Mouse (Mus musculus) limb, embryonic 12.5 days (tissue): ENCODE results near the gene Syne2. TPM values are rescaled to one million over a fixed set of nuclear protein-coding genes. Genes with fewer than 3 reads are reported as not detected.
A peak's percentile ranks its signal among the peaks of the same experiment; 100 is the strongest.

Experiments
- ATAC-seq: fragments of 200-750 bp; cut with Nextera tagmentation; 2 replicates; pipeline ENCODE4 v1.8.0; 2017; ENCODE audit warnings: low read depth, moderate TSS enrichment; ENCODE audit not compliant: insufficient number of reproducible peaks, insufficient read depth, low FRiP score, low TSS enrichment
- H3K27ac ChIP-seq: fragments of 300-500 bp; sonication (generic); 2 replicates; pipeline ENCODE4 v1.5.1; 2016; ENCODE audit warnings: mild to moderate bottlenecking, moderate library complexity
- H3K27me3 ChIP-seq: fragments of 300-500 bp; sonication (generic); 2 replicates; pipeline ENCODE4 v1.6.1; 2016; ENCODE audit warnings: mild to moderate bottlenecking, moderate library complexity
- H3K36me3 ChIP-seq: fragments of 300-500 bp; sonication (generic); 2 replicates; pipeline ENCODE4 v1.6.1; 2016; ENCODE audit warnings: mild to moderate bottlenecking, moderate library complexity
- H3K4me1 ChIP-seq: fragments of 300-500 bp; sonication (generic); replicated peaks from 2 replicates; pipeline ENCODE4 v1.6.1; 2016
- H3K4me2 ChIP-seq: fragments of 300-500 bp; sonication (generic); 2 replicates; pipeline ENCODE4 v1.6.1; 2016; ENCODE audit warnings: mild to moderate bottlenecking, moderate library complexity
- H3K4me3 ChIP-seq: fragments of 300-500 bp; sonication (generic); replicated peaks from 2 replicates; pipeline ENCODE4 v1.5.1; 2016; ENCODE audit warnings: mild to moderate bottlenecking
- H3K9ac ChIP-seq: fragments of 300-500 bp; sonication (generic); replicated peaks from 2 replicates; pipeline ENCODE4 v1.6.1; 2016; ENCODE audit warnings: mild to moderate bottlenecking, moderate library complexity
- H3K9me3 ChIP-seq: fragments of 300-500 bp; sonication (generic); 2 replicates; pipeline ENCODE4 v1.6.1; 2016; ENCODE audit warnings: mild to moderate bottlenecking, moderate library complexity
- WGBS: fragments of 180-500 bp; shearing (Covaris S2); methylation state at CpG from one replicate; pipeline ENCODE4 v1.1.7; 2016; 5-methylcytosine and 5-hydroxymethylcytosine counted together
- polyA plus RNA-seq: library from polyadenylated mRNA; unstranded; fragments of >200 nt; fragmentation: Nextera tagmentation; extraction: Ambion mirVana; gene quantifications from 2 replicates; pipeline ENCODE4 v1.2.1, GENCODE M21; 2016

Syne2 gene
- polyA plus RNA-seq, 1 experiment from 2014 or later, result 119 TPM

DNA sequence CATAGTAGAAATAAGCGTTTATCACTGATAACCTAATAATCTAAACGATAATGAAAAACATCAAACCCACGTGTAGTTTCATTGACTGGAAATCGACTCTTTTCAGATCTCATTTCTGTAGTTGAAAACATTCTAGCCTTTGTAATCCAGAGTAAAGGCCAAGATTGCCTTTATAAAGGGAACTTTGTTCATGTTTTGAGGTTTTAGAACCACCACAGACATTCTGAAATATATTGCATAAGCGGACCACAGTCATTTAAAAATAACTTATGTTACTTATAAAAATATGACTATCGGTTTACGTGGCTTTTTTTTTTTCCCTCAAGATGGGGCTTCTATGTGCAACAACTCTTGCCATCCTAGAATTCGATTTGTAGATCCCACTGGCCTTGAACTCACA lies 33.5 kb downstream of the Syne2 start:
- Histone ChIP-seq H3K27me3 (no peaks in the 10 kb centered on the region), H3K4me3 (no peak overlapping the region), H3K4me2 (no peak overlapping the region), H3K4me1 (peaks cover 17% of the 10 kb centered on the region), H3K9ac (no peak overlapping the region), H3K9me3 (no peaks in the 10 kb centered on the region), H3K27ac (no peak overlapping the region), H3K36me3 (peaks cover 6% of the 10 kb centered on the region; the same call in 1 of the 2 replicates)
- 83% methylated on average over 8 of the region's 8 CpGs for WGBS
- ATAC-seq, result no peak

DNA sequence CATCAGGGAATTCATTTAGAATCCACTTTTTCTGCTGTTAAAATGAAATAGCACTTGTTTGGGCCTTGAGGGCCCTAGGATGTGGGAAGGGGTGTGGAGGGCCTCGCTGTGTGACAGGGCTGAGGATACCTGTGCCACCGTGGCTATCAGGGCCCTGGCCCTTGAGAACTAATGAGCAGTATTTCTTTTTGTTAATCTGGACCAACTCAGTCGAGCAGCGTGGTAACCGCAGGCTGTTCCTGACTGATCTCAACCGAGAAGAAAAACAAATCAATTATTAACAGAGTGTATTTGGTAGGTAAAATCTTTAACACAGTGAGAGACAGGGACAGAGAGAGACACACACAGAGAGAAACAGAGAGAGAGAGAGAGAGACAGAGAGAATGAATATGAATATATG lies 34.5 kb downstream of the Syne2 start:
- Histone ChIP-seq H3K27ac (no peak overlapping the region), H3K4me1 (peaks cover 17% of the 10 kb centered on the region), H3K27me3 (no peaks in the 10 kb centered on the region), H3K9ac (no peak overlapping the region), H3K36me3 (peaks cover 6% of the 10 kb centered on the region; the same call in 1 of the 2 replicates), H3K9me3 (no peaks in the 10 kb centered on the region), H3K4me2 (no peak overlapping the region), H3K4me3 (no peak overlapping the region)
- 73% methylated on average over 6 of the region's 6 CpGs for WGBS
- ATAC-seq, result no peak

DNA sequence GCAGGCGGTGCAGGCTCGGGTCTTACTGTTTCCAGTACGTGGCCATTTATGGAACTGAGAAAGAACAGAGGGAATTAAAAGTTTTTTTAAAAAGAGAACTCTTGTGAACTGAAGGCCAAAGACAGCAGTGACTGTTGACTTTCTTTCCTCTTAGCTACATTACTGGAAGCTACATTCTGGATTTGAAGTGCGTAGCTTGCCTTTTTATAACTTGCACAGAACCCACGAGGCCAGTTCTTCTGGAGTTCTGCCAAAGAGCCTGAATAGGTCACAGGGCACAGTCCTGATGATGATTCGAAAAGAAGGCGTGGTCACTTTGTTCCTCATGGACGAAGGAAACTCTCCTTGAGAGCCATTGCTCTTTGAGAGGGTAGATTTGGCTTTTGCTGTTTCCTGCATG lies 35.6 kb downstream of the Syne2 start:
- H3K27ac ChIP-seq, result peak overlapping the region; percentile 23; the same call in 1 of the 2 replicates

DNA sequence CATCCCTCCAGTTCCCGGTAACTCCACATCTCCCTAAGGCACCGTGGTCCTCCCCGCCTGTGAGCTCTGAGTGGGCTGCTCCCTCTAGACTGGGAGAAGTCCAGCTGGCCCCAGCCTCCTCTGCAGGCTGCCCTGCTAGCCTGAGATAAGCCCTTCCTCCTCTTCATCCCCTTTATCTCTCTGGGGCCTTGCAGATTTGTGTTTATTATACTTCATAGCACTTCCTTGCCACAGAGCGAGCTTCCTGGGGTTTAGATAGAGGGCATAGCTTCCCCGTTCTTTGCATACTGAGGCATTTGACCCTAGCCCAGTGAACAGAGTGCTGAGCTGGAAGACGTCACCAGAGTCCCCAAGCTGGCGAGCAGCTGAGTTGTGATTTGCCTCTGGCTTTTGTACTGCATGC lies 37.1 kb downstream of the Syne2 start:
- ATAC-seq, result no peak
- 64% methylated on average over 7 of the region's 7 CpGs for WGBS

More for the DNA sequence above, 35.6 kb downstream of the Syne2 start:
- peaks cover 17% of the 10 kb centered on the region for H3K4me1 ChIP-seq
- H3K4me3 ChIP-seq, result no peak overlapping the region
- 59% methylated on average over 8 of the region's 8 CpGs for WGBS
- no peak overlapping the region for H3K9ac ChIP-seq
- no peak for ATAC-seq
- H3K36me3 ChIP-seq, result peaks cover 6% of the 10 kb centered on the region; the same call in 1 of the 2 replicates
- H3K4me2 ChIP-seq, result no peak overlapping the region; the same call in 1 of the 2 replicates
- no peaks in the 10 kb centered on the region for H3K9me3 ChIP-seq
- no peaks in the 10 kb centered on the region for H3K27me3 ChIP-seq

DNA sequence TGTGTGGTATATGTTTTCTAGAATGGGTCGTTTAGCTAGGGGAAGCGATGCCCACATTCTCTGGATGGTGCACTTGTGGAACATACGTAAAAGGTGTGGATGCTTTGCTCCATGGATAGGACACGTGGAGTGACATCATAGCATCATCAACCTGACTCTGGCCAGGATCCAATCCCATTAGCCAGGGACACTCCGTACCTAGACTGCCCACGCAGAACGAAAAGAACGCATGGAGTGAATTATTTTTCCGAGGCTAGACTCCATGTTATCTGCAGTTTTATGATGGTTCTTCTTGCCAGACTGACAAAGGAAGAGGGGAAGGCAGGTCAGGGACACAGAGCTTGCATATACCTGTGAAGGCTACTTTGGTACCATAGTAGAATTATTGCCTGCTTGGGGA lies 37.7 kb downstream of the Syne2 start:
- no peak for ATAC-seq
- H3K4me3 ChIP-seq, result no peak overlapping the region
- no peaks in the 10 kb centered on the region for H3K27me3 ChIP-seq
- no peak overlapping the region for H3K27ac ChIP-seq
- H3K4me2 ChIP-seq, result no peak overlapping the region
- H3K9ac ChIP-seq, result no peak overlapping the region
- WGBS, result 89% methylated on average over 9 of the region's 9 CpGs
- peaks cover 17% of the 10 kb centered on the region for H3K4me1 ChIP-seq
- H3K9me3 ChIP-seq, result no peaks in the 10 kb centered on the region
- H3K36me3 ChIP-seq, result peaks cover 6% of the 10 kb centered on the region; the same call in 1 of the 2 replicates

More for the DNA sequence above, 37.1 kb downstream of the Syne2 start:
- Histone ChIP-seq H3K9ac (no peak overlapping the region), H3K36me3 (peaks cover 6% of the 10 kb centered on the region; the same call in 1 of the 2 replicates), H3K4me2 (no peak overlapping the region), H3K9me3 (no peaks in the 10 kb centered on the region), H3K4me3 (no peak overlapping the region), H3K4me1 (peaks cover 17% of the 10 kb centered on the region), H3K27me3 (no peaks in the 10 kb centered on the region), H3K27ac (no peak overlapping the region)

DNA sequence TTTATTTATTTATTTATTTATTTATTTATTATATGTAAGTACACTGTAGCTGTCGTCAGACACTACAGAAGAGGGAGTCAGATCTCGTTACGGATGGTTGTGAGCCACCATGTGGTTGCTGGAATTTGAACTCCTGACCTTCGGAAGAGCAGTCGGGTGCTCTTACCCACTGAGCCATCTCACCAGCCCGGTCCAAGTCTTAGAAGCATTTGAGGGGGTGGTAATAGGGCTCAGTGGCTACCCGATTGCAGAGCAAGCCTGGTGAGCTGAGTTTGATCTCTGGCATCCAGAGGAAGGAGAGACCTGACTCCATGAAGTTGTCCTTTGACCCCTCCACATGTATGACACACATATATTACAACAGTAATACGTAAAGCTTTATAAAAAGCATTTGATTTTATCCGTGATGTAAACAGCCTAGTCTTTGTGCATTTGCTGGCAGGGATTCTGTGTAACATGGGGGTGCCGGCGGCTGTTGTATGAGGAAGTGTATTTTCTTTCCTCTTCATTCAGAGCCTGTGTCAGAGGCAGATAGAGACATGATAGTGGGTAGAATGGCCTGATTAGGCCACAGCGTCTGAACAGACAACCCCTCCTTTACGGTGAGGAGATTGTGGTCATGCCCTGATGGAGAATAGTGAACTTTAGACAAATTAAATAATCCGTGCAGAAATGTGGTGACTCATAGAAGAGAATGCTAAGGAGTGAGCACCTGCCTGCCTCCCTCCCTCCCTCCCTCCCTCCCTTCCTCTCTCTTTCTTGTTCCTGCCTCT lies 38.3 kb downstream of the Syne2 start:
- no peak overlapping the region for H3K9ac ChIP-seq
- WGBS, result 77% methylated on average over 14 of the region's 14 CpGs
- H3K27me3 ChIP-seq, result no peaks in the 10 kb centered on the region
- no peak overlapping the region for H3K27ac ChIP-seq
- peaks cover 6% of the 10 kb centered on the region; the same call in 1 of the 2 replicates for H3K36me3 ChIP-seq
- no peak for ATAC-seq
- H3K4me2 ChIP-seq, result no peak overlapping the region
- no peaks in the 10 kb centered on the region for H3K9me3 ChIP-seq
- H3K4me1 ChIP-seq, result peaks cover 21% of the 10 kb centered on the region
- H3K4me3 ChIP-seq, result no peak overlapping the region

DNA sequence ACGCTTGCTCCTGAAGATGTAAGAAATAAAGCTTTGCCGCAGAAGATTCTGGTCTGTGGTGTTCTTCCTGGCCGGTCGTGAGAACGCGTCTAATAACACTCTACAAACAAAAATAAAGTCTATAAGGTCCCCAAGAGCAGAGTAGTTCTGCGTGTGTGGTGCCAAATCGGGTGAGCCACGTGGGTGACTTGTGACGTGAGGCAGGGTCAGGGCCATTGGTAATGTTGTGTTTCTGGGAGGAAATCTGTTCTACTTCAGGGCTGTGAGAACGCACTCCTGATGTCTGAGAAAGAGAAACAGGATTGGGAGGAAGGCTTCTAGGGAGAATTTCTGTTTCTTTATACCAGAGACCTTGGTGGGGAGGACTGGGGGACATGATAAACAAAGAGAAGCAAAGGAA lies 42.0 kb downstream of the Syne2 start:
- H3K9me3 ChIP-seq, result no peaks in the 10 kb centered on the region
- H3K9ac ChIP-seq, result no peak overlapping the region
- peaks cover 4% of the 10 kb centered on the region; the same call in 1 of the 2 replicates for H3K36me3 ChIP-seq
- H3K27ac ChIP-seq, result peak overlapping the region; percentile 62; the same call in 1 of the 2 replicates
- ATAC-seq, result no peak
- H3K27me3 ChIP-seq, result no peaks in the 10 kb centered on the region
- H3K4me1 ChIP-seq, result peaks cover 10% of the 10 kb centered on the region; the same call in 1 of the 2 replicates
- no peak overlapping the region for H3K4me2 ChIP-seq
- 86% methylated on average over 11 of the region's 11 CpGs for WGBS
- no peak overlapping the region for H3K4me3 ChIP-seq

DNA sequence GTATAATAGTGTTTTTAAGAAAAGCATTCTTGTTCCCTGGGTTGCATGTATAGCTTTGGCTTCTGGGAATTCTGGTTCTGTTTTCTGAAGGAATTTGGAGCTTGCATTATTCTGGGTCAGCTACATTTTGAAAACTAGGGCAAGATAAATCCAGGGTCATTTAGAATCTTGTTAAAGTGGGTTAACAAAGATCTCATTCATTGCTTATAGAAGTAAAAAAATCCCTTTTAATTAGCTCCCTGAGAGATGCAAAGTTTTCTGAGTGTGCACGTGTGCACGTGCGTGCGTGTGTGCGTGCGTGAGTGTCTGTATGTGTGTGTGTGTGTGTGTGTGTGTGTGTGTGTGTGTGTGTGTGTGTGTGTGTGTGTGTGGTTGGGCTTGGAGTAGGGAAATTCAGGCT lies 42.9 kb downstream of the Syne2 start:
- Histone ChIP-seq H3K9ac (no peak overlapping the region), H3K9me3 (no peaks in the 10 kb centered on the region), H3K4me2 (no peak overlapping the region), H3K27me3 (no peaks in the 10 kb centered on the region), H3K4me3 (no peak overlapping the region), H3K27ac (0 out of 2 replicates have a peak overlapping the region, but pooled peaks have one; percentile 54), H3K4me1 (0 out of 2 replicates have a peak, but pooled peaks cover 10% of the 10 kb centered on the region), H3K36me3 (no peaks in the 10 kb centered on the region)
- 84% methylated on average over 6 of the region's 6 CpGs for WGBS
- ATAC-seq, result no peak

DNA sequence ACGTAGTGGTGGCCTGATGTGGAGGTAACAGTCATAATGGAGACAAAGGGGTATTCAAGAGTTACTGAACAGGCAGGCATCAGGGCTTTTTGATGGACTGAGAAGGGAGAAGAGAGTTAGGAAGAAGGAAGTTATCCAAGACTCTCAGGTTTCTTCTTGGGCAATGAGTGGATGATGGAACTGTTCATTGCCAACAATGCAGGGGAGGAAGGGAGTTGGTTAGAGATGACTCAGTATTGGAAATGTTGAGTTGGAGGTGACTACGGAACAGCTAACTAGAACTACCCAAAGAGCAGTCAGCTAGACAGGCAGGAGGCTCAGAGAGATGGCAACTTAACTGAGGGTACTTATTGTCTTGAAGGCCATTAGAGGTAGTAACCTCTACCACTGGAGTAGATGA lies 47.2 kb downstream of the Syne2 start:
- H3K9me3 ChIP-seq, result no peaks in the 10 kb centered on the region
- ATAC-seq, result no peak
- WGBS, result 92% methylated on average over 2 of the region's 2 CpGs

DNA sequence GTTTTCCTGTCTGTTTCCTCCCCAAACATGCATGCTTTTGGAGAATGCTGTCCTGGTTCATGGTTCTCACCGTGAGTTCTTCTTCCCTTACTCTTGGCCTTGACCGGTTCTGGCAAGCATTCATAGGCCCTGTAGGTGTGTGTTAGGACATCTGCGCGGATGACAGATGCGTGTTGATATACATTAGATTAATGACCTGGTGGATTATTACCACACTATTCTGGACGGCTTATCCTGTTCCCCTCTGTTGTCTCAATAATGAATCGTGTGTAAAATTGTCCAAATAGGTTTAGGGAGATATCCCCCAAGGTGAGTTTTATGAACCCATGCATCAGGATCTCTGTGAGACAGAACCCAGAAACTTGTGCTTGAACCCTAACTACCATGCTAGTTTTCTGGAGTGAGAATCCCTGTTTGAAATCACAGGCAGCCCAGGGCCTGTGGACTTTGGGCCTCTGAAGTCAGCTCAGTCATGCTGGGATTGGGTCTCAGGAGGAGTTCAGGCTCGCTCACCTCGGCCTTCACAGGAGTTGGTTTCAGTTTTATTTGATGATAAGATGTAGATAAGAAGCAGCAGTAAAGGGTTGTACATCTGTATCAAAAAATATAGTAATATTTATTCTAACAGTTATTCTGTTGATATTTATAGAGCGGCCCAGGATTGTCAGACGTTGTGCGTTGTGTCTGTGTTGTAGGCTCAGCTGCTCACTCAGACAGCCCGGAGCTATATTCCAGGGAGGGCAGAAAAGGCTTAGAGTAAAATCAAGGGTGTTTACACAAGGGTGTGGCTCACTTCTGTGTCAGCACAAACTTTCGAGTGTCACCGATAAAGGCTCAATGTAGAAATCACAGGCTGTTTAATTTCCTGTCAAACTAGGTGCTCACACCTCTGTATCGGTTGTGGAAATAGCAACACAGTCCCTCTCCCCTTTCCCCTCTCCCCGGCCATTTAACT lies 48.8 kb downstream of the Syne2 start:
- WGBS, result 77% methylated on average over 17 of the region's 17 CpGs
- ATAC-seq, result no peak

More for the DNA sequence above, 47.2 kb downstream of the Syne2 start:
- no peaks in the 10 kb centered on the region for H3K27me3 ChIP-seq
- peaks cover 34% of the 10 kb centered on the region for H3K4me1 ChIP-seq
- H3K36me3 ChIP-seq, result no peaks in the 10 kb centered on the region
- no peak overlapping the region for H3K4me3 ChIP-seq
- no peak overlapping the region for H3K9ac ChIP-seq
- no peak overlapping the region for H3K4me2 ChIP-seq
- H3K27ac ChIP-seq, result no peak overlapping the region

More for the DNA sequence above, 48.8 kb downstream of the Syne2 start:
- no peak overlapping the region for H3K9ac ChIP-seq
- H3K4me1 ChIP-seq, result peaks cover 31% of the 10 kb centered on the region
- no peaks in the 10 kb centered on the region for H3K9me3 ChIP-seq
- no peak overlapping the region for H3K4me2 ChIP-seq
- H3K27me3 ChIP-seq, result no peaks in the 10 kb centered on the region
- no peaks in the 10 kb centered on the region for H3K36me3 ChIP-seq
- H3K4me3 ChIP-seq, result no peak overlapping the region
- no peak overlapping the region for H3K27ac ChIP-seq
